Mouse (Mus musculus) adrenal gland, postnatal 0 days (tissue): ENCODE results near the gene Mcur1. TPM values are rescaled to one million over a fixed set of nuclear protein-coding genes. Genes with fewer than 3 reads are reported as not detected.

ENCODE experiments used
- polyA plus RNA-seq: library from polyadenylated mRNA; unstranded; fragments of >200 nt; fragmentation: Nextera tagmentation; extraction: Ambion mirVana; gene quantifications from 2 replicates; pipeline ENCODE4 v1.2.1, GENCODE M21; 2015

The Mcur1 gene
- polyA plus RNA-seq: 9.2 and 12.8 TPM in 2 replicates

GRCm38 (mm10) chr13:43559711-43560457, at the start of gene Mcur1:
Mcur1 (minus strand) TSS chr13:43560191.

Other genes starting within 250 kb of the Mcur1 start
- gene Sirt5, start 194.7 kb downstream of the Mcur1 start, polyA plus RNA-seq: 15.5 and 30.7 TPM in 2 replicates
- gene Nol7, start 161.8 kb downstream of the Mcur1 start, polyA plus RNA-seq: 175 and 220 TPM in 2 replicates
- gene Ranbp9, start 78.9 kb downstream of the Mcur1 start, polyA plus RNA-seq: 7.3 and 9.2 TPM in 2 replicates
- 0.43 and 1.2 TPM in 2 replicates for gene Rnf182, start 55.5 kb upstream of the Mcur1 start, polyA plus RNA-seq
- gene Cd83, start 224.6 kb upstream of the Mcur1 start, polyA plus RNA-seq: 20.6 and 24.9 TPM in 2 replicates